Mouse (Mus musculus): ENCODE results near the gene Dtx1. TPM values are rescaled to one million over a fixed set of nuclear protein-coding genes. Genes with fewer than 3 reads are reported as not detected.
A peak's percentile ranks its signal among the peaks of the same experiment; 100 is the strongest.

Dtx1 gene
- 1 to 10 TPM; 1.7 to 2.0 (median 1.9) TPM for total RNA-seq (2022)

DNA sequence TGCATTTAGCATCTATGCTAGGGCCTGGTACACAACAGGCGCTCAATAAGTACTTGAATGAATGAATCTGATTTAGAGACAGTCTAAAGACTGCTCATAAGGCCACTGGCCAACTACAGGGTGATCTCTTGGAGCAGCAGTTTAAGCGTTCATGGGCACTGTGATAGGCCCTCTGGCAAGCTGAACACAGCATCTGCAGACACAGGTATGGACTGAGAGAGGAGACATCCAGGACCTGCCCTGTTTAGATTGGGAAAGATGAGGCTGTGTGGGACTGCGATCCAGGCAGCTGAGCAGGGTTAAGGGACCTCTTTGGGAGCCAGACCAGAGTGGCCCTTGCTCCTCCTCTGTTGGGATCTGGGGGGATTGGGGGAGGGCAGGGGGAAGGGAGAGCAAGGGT lies at the start of gene Dtx1:
Dtx1 (minus strand) TSS at position 101 of the 400 bp plus-strand sequence.
- DNase-seq (ENCODE audit: low spot score): no peak

DNA sequence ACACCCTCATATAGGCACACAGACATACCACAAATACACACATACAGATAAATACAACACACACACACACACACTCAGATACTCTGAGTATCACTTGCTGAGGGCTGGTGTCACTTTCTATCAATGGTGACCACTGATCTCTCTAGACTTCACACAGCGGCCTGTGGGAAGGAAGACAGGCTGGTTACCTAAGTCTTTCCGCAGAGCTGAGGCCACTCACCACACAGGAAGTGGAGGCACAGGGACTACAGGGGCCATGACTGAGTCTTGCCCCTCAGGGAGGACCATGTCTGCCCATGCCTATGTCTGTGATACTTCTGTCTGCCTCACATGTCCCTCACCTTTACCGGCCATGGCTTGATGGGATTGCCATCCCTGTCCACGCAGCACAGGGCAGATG lies 42.5 kb upstream of the Dtx1 start:
- DNase-seq (ENCODE audit: low spot score): no peak

DNA sequence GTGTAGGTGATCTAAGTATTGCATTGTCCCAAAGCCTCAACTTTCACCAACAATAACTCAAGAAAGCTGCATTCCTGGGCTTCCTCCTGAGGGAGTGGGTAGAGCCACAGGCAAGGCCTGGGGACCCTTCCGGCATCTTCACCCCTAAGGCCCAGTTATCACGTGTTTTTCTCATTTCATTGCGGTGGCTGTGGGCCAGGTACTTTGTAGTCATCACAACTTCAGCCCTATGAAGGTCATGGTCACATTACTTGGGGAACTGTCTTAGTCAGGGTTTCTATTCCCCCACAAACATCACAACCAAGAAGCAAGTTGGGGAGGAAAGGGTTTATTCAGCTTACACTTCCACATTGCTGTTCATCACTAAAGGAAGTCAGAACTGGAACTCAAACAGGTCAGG lies 41.1 kb upstream of the Dtx1 start:
- DNase-seq (ENCODE audit: low spot score): no peak

DNA sequence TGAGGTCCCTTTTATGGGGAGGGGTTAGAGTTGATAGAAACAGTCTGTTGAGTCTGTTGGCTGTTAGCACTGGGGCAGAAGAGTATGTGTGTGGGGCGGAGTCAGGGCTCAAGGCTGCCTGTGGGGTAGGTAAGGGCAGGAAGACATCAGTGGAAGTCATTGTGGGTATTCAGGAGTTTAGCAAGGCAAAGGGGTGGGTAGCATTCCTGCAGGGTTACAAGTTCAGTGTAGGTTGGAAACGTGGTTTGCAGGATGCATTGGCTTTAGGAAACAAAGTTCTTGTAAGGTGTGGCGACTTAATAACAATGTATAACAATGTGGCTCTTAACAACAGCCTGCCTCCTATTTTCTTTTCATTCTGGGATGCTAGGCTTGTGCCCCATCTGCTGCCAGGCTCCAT lies 39.5 kb upstream of the Dtx1 start:
- DNase-seq (ENCODE audit: low spot score): no peak

DNA sequence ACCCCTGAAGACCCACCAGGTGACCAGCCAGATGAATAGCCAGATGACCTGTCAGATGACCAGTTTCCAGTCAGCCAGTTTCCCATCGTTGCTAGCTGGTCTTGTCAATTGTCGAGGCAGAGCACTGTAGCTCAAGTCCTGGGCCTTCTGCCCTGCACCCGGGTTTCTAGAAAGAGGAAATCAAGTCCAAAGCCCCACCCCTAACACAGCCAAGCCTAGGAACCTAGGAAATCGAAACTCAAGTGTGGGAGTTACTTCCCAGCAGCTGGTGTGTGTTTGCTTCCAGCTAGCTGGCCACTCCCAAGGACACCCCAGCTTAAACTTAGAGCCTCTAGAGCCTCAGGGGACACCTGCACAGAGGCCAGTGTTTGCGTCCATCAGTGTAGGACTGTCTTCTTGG lies 38.0 kb upstream of the Dtx1 start, which contains the start of gene Oas2:
Oas2 (minus strand) TSS at position 166 of the 400 bp plus-strand sequence.
- peak; percentile 26 for DNase-seq (ENCODE audit: low spot score)

DNA sequence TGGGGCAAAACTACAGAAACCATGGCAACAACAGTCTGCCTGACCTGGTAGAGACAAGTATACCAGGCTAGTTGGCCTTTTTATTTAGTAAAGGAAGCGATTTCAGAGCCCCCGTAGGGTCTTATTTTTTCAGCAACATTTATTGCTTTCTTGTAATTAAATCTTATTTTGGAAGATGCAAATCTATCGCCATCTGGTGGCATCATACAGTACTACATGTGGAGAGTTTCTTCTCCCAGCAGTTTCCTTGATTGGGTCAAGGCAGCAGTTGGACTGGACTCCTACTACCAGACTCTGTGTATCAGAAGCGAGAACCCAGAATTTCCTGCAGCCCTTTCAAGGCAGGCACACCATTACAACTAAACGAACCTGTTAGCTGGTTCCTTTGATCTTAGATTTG lies 34.7 kb upstream of the Dtx1 start:
- peak; percentile 58 for DNase-seq (ENCODE audit: low spot score)

DNA sequence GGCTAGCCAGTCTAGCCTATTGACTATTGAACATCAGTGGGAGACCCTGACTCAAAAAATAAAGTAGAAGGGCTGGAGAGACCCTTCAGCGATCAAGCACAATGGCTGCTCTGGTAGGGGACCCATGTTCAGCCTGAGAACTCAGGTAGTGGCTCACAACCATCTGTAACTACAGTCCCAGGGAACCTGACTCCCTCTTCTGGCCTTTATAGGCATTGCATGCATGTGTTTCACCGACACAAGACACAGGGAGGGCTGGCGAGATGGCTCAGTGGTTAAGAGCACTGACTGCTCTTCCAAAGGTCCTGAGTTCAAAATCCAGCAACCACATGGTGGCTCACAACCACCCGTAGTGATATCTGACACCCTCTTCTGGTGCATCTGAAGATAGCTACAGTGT lies 30.4 kb upstream of the Dtx1 start:
- peak; percentile 18 for DNase-seq (ENCODE audit: low spot score)

DNA sequence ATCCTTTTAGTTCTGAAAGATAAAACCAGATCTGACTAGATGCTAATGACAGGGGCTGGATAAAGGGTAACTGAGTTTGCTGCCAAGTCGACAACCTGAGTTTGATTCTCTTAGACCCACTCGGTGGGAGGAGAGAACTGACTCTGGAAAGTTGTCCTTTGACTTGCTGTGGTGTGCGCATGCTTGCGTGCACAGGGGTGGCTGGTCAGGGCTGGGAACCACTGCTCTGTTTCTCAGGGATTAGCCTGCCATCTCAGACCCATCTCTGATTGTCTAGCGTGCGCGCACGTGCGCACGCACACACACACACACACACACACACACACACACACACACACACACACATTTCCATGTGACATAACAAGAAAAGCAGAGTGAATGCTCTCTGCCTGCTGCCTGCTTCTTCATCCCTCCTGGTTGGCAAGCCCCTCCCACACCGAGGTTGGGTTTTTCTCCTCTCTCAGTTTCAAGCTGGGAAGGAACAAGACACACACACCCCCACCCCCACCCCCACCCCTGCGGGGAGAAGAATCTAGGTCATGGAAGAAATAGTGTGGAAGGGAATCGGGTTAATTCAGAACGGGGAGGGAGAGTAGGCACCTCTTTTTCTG lies 22.8 kb upstream of the Dtx1 start:
- DNase-seq (ENCODE audit: low spot score): no peak

DNA sequence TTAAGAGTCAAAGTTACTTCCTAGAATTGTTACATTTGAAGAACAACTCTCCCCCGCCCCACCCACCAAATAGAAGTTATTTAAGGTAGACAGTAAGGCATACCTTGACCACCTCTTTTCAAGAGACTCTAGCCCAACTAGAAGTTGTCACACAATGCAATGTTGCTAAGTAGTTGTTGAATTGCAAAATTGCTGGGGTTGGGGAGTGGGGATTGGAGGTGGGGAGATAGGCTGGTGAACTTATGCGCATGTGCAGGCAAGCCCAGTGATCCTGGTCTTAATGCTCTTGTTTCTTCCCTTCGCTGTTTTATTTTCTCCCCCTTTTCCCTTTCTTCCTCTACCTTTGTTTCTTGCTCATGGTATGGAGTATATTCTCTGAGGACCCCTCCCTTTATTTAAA lies 22.0 kb upstream of the Dtx1 start:
- DNase-seq (ENCODE audit: low spot score): no peak

DNA sequence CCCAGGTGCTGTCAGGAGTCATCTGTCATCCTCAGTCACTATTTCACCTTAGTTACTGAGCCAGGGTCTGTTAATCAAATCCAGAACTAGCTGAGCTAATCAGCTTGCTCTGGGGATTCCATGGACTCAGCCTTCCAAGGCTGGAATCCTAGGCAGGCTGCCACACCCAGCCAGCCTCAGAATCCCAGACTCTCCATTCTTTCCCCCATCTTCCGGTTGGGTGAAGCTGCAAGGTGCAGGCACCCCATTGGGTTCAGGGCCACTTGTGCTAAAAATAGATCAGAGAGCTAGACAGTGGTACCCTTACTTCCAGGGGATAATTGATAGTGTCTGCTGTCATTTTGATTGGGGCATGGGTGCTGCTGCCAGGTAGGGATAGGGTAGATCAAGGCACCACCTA lies 21.0 kb upstream of the Dtx1 start:
- no peak for DNase-seq (ENCODE audit: low spot score)

DNA sequence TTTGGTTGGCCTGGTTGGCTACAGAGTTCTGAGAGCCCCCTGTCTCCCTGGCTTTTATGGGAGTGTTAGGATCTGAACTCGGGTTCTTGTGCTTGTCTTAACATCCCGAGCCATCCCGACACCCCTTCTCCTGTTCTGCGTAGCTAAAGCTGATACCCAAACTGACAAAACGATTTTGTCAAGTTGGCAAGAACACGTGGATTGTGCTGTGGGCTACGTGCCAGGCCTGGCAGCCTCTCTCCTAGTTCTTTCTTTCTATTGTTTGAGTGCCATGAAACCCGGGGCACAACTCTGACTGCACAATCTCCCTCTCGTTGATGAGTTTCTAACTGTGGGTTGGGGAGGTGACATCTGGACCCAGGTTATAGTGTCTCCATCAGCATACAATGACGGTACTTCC lies 17.6 kb upstream of the Dtx1 start:
- no peak for DNase-seq (ENCODE audit: low spot score)

DNA sequence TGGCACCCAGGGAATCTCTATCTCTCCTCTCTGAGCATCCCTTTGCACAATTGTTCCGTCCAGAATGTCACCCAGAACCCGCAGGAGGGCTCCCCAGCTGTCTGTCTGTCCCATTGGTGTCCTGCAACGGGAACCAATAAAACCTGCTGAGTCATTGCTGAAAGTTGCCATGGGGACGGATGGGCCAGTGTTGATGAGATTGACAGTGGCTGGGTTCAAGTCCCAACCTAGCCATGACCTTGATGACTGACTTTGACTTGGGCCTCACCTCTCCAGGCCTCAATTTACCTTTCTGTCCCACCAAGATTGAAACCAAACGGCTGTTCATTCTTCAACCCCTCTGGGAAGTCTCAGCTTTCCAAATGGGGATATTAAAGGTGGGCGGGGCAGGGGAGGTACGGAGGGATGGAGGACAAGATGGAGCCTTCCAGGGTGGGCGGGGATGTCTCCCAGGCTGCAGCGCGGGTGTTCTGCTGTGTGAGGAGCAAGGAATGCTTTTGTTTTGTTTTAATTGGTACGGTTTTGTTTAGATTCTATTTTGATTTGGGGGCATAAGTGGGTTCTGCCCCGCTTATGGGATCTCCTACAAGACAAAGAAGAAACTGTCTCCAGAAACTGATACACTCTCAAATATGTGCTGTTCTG lies 14.2 kb upstream of the Dtx1 start:
- no peak for DNase-seq (ENCODE audit: low spot score)

DNA sequence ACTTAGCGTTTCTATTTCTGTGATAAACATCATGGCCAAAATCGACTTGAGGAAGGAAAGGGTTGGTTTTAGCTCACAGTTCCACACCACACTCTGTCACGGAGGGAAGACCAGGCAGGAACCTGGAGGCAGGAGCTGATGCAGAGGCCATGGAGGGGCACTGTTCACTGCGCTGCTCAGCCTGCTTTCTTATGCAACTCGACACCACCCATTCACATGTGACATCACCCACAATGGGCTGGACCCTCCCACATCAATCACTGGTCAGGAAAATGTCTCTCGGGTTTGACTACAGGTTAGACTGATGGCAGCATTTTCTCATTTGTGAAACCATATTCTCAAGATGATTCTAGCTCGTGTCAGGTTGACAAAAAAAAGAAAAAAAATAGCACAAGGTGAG lies 9.3 kb upstream of the Dtx1 start:
- DNase-seq (ENCODE audit: low spot score): no peak

DNA sequence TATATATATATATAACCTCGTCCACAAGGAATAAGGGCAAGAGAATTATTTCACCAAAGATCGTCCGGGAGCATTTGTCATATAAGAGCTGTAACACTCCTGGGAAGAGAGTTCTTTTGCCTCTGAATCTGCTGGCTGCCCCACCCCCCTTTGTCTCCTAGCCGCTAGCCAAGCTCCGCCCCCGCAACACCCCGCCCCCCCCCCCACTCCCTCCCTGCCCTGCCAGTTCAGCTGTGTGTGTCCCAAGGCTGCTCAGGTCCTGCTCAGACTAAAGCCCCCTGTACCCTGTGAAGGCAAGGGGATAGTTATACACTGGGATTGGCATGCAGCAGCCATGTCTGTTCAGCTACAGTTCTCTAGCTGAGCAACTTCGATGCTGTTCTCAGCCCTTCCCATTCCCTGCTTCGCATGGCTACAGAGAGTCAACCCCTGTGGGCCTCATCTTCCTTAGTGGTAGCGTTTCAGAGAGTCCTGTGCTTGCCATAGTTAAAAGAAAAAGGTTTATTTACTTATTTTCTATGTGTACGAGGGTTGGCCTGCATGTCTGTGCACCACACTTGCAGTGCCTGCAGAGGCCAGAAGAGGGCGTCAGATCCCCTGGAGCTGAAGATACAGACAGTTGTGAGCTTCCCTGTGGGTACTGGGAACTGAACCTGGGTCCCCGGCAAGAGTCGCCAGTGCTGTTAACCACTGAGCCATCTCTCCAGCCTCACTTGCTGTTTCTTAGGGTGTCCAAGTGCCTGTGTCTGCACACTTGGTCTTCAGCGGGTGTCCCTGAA lies 7.1 kb upstream of the Dtx1 start:
- DNase-seq (ENCODE audit: low spot score): no peak

DNA sequence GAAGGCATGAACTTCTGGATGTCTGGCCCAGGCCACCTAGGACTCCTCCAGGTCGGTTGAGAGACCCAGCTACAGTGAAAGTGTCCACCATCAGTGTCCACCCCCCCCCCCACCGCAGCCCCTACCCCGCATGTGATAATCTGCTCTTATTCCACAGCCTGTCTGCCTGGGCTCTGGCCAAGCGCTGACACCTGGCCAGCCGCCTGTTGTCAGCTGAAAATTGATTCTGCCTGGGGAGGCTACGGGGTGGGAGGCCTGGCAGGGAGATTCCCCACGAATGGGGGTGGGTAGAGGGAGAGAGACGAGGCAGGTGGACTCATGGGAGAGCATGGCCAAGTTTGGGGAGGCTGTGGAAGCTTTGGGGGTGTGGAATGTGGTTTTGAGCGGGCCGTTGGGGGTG lies 5.4 kb upstream of the Dtx1 start:
- no peak for DNase-seq (ENCODE audit: low spot score)

DNA sequence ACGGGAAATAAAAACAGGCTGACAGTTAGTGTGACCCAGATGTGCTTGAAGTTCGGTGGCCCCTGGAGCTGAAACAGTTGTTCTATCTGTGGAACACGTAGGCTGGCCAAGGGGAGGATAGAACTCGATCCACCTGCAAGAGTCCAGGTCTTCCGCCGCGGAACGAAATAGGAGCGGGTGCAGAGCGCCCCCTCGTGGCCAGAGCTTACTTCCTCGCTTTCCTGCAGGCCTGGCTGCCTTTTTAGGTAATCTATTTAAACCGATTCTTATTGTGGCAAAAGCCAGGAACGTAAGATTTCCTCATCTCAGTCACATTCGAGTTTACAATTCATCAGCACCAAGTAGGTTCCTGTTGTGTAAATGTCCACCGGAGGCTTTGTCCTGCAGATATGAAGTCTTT lies 2.6 kb upstream of the Dtx1 start:
- peak; percentile 27 for DNase-seq (ENCODE audit: low spot score)

DNA sequence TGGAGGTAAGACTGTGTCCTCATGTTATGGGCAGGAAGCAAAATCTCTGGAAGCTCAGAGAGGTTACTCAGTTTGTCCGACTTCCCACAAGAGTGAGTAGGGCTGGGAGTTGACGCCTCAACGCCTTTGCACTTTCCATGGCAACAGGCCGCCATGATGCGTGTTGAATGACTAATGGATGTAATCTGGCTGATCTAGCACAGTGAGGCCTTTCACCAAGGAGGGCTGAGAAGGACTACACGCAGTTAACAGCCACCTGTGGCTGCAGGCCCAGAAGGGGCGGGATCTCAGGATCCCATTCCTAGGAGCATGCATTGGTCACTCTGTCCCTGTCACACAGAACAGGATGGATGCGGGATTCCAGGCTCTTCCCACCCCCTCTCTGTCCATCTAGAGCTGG lies 994 bp upstream of the Dtx1 start:
- DNase-seq (ENCODE audit: low spot score): no peak

DNA sequence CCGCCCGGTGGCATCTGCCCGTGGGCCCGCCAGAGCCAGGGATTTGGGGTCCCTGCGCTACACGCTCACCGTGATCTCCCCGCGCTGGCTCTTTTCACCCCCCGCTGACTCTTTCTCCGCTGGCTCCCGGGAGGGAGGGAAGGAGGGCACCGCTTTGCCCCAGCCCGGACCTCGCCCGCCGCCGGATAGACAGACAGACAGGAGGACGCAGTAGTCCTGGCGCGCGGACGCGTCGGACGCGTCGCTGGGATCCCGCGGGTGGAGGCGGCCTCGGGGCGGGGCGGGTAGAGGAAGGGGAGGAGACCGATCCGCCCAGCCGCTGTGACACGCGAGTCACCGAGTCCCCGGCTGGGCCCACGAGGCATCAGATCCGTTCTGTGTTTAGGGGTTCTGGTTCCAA lies 311 bp downstream of the Dtx1 start:
- peak; percentile 7 for DNase-seq (ENCODE audit: low spot score)

DNA sequence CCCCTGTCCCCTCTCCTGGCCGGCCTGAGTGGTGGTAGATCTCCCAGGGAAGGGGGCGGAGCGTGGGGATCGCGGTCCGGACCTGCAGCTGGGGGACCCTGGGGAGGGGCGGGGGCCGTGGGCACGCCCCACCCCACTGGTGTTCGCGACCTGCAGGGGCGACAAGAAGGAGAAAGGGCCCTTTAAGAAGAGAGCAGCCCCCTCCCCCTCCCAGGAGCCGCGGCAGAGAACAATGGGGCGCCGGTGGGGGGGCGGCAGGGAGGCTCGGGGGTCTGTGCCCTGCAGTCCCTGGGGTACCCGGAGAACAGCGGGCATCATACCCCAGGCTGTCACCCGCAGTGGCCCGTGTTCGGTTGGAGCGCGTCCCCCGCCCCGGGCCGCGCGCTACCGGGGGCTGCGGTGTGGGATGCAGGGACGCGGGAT lies 890 bp downstream of the Dtx1 start:
- no peak for DNase-seq (ENCODE audit: low spot score)

DNA sequence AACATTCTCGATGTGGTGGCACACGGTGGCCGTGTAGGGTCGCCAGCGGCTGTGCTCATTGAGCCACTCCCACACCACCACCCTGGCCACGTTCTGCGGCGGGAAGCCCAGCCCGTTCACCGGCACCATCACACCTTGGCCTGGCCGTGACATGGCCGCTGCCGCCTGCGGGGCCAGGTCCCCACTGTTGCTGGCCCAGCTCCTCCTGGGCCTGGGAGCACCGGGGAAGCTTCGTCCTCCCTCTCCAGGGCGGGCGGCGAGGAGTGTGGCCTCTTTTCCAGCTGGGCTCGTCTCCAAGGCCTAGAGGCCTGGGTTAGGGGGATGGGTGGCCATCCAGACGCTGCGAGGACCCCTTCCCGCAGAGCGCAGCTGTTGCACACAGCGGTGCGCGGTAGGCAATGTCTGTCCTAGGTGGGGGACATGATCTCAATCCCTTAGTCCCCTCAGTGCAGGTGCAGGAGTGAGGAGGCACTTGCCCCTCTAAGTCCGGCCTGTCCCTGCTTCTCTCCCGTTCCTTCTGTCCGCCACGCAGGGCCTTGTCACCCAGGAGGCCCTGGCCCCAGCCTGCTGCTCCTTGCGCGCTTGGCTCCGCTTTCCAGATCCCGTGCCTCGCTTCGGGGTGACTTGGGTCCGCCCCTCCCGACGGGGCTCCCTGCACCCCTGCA lies 1.4 kb downstream of the Dtx1 start:
- no peak for DNase-seq (ENCODE audit: low spot score)

DNA sequence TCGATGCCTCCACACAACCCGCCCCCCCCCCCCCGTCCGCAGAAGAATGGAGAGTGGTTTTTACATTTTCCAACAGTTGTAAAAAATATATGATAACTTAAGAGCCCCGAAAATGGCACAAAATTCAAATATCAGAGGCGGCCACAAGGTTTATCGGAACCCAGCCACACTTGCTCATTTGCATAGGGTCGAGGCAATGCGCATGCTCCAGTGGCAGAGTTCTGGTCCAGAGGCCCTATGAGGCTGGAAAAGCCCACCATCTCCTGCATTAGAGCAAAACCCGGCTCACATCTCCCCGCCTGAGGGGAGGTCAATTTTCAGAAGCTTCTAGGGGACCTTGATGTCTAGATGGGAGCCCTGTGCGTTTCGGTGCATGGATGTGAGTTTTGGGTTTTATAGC lies 4.8 kb downstream of the Dtx1 start:
- no peak for DNase-seq (ENCODE audit: low spot score)

DNA sequence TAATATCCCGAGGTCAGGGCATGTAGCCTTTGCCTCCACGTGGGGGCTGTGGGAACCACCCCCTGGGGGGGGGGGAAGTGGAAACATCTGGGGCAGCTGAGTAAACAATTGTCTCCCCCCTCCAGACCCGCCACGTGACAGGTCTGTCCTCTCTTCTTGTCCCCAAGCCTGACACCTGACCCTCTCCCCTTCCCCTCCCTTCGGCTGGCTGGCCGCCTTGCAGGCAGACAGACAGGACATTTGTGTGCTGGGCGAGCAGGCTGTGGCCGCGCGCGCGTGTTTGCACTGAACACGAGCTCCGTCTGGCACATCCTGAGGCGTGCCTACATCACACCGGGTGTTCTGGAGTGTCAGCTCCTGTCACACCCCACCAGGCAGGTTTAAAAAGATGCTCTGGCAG lies 5.2 kb downstream of the Dtx1 start:
- DNase-seq (ENCODE audit: low spot score): no peak

DNA sequence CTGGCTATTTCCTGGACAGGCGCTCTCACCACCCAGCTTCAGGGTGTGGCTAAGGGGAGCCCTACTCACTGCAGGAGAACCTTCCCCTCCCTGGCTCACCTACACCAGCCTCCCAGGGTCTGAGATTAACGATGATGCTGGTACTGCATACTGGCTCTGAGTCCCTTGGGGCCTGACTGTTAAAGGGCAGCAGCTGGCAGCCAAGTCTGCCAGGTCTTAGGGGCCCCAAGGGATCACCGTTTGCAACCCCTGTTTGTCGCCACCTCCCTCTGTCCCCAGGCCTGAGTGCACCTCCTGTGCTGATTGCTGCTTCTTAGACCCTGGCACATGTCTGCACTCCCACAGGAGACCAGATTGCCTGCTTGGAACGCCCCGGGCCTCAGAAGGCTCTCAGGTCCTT lies 7.3 kb downstream of the Dtx1 start:
- DNase-seq (ENCODE audit: low spot score): no peak

Measured in heart, adult 8-10 months (tissue).